Mouse (Mus musculus) intestine, embryonic 15.5 days (tissue): ENCODE measurements around the gene Mrpl43. TPM values are rescaled to one million over a fixed set of nuclear protein-coding genes. Genes with fewer than 3 reads are reported as not detected.

Experiments used
- ATAC-seq: fragments of 200-750 bp; cut with Nextera tagmentation; 2 replicates; pipeline ENCODE4 v1.8.0; 2017; ENCODE audit warnings: moderate TSS enrichment, moderate library complexity
- H3K27ac ChIP-seq: fragments of 300-500 bp; sonication (generic); 2 replicates; pipeline ENCODE4 v1.5.1; 2015; ENCODE audit warnings: mild to moderate bottlenecking, inconsistent platforms
- H3K27me3 ChIP-seq: fragments of 300-500 bp; sonication (generic); replicated peaks from 2 replicates; pipeline ENCODE4 v1.6.1; 2015; ENCODE audit warnings: inconsistent platforms
- H3K36me3 ChIP-seq: fragments of 300-500 bp; sonication (generic); 2 replicates; pipeline ENCODE4 v1.6.1; 2015; ENCODE audit warnings: inconsistent platforms
- H3K4me1 ChIP-seq: fragments of 300-500 bp; sonication (generic); replicated peaks from 2 replicates; pipeline ENCODE4 v1.6.1; 2015; ENCODE audit warnings: inconsistent platforms
- H3K4me2 ChIP-seq: fragments of 300-500 bp; sonication (generic); replicated peaks from 2 replicates; pipeline ENCODE4 v1.6.1; 2015; ENCODE audit warnings: mild to moderate bottlenecking, inconsistent platforms
- H3K4me3 ChIP-seq: fragments of 300-500 bp; sonication (generic); replicated peaks from 2 replicates; pipeline ENCODE4 v1.5.1; 2015; ENCODE audit warnings: inconsistent platforms
- H3K9ac ChIP-seq: fragments of 300-500 bp; sonication (generic); 2 replicates; pipeline ENCODE4 v1.6.1; 2015; ENCODE audit warnings: inconsistent platforms
- H3K9me3 ChIP-seq: fragments of 300-500 bp; sonication (generic); 2 replicates; pipeline ENCODE4 v1.6.1; 2016; ENCODE audit warnings: inconsistent platforms
- WGBS: fragments of 180-500 bp; shearing (Covaris S2); methylation state at CpG from one replicate; pipeline ENCODE4 v1.1.7; 2015; 5-methylcytosine and 5-hydroxymethylcytosine counted together
- polyA plus RNA-seq: library from polyadenylated mRNA; unstranded; fragments of >200 nt; fragmentation: Nextera tagmentation; extraction: Ambion mirVana; gene quantifications from 2 replicates; pipeline ENCODE4 v1.2.1, GENCODE M21; 2015

Gene Mrpl43
- polyA plus RNA-seq, 1 experiment from 2014 or later, result 73.8 TPM

GRCm38 (mm10) chr19:45014981-45015402, 8.8 kb upstream of the Mrpl43 start:
- ATAC-seq, result peak; percentile 36
- no peaks in the 10 kb centered on the region for H3K9me3 ChIP-seq
- H3K36me3 ChIP-seq, result peaks cover 16% of the 10 kb centered on the region
- peak overlapping the region; percentile 83 for H3K4me2 ChIP-seq
- H3K4me1 ChIP-seq, result peaks cover 27% of the 10 kb centered on the region
- H3K27me3 ChIP-seq, result no peaks in the 10 kb centered on the region
- peak overlapping the region; percentile 76 for H3K9ac ChIP-seq
- H3K4me3 ChIP-seq, result peak overlapping the region; percentile 63
- 0% methylated on average over 24 of the region's 25 CpGs for WGBS
- H3K27ac ChIP-seq, result peak overlapping the region; percentile 99

DNA sequence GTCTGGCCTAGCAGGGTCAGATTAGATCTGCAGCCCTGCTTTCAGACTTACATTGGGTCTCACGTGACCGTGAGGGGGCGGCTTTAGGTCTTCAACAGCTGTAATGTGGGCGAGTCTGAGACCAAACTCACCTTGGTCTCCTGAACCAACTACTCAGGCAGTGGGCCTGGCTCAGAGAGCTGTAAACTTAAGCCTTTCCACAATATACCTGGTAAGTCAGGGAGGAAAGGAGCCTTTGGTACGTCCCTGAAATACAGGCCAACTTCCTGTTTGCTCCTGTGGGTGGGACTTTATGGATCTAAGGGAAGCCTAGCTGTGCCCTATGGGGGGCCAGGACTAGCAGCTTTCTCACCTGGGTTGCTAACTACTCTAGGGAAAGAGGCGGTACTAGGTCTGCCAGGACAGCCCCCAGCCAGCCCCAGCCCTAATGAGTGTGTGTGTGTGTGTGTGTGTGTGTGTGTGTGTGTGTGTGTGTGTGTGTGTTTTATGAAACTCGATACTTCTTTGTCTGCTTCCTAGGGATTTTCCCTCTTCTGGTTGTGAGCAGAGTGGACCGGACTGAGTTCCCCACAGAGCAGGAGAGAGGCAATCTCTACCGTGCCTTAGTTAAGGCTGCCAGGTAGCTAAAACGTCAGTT, 8.2 kb upstream of the Mrpl43 start, which contains the start of gene Lzts2:
TSS of gene Lzts2 (plus strand) at position 80 of the 637 bp plus-strand sequence.
- peak within 1 kb of the TSS; percentile 63 for H3K4me3 ChIP-seq
- no peaks in the 10 kb centered on the region for H3K27me3 ChIP-seq
- H3K4me1 ChIP-seq, result peaks cover 22% of the 10 kb centered on the region
- ATAC-seq, result peak; percentile 63
- peak within 1 kb of the TSS; percentile 83 for H3K4me2 ChIP-seq
- peaks cover 19% of the 10 kb centered on the region for H3K36me3 ChIP-seq
- peak within 1 kb of the TSS; percentile 99 for H3K27ac ChIP-seq
- no peaks in the 10 kb centered on the region for H3K9me3 ChIP-seq
- WGBS, result 10% methylated on average over 10 of the region's 10 CpGs
- peak within 1 kb of the TSS; percentile 76 for H3K9ac ChIP-seq

DNA sequence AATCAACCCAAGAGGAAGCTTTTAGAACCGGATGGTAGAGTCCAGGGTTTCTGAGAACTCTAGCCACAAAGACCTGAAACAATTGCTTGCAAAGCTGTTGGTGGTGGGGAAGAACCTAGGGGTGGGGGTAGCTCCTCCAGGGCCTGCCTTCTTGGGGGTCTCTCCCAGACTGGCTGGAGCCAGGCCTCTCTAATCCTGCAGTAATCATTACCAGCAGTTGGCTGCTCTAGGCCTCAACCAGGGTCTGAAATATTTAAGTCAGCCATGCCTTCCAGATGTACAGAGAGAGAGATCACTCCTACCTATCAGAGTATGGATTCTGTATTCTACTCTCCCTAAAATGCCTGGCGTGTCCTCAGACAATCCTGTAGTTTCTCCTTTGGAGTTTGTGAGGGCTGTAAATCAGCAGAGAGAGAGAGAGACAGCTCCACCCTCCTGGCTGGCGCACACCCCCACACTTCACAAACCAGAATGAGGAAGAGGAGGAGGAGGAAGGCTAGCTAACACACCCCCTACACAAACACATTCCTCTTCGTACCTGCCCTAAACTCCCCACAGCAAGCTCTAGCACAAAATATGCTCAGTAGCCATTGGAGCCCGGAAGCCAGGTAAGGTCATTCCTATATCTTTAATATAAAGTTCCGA, 7.5 kb upstream of the Mrpl43 start:
- Histone ChIP-seq H3K27ac (peak overlapping the region; percentile 99), H3K9me3 (no peaks in the 10 kb centered on the region), H3K27me3 (no peaks in the 10 kb centered on the region), H3K9ac (no peak overlapping the region; the same call in 1 of the 2 replicates), H3K36me3 (peaks cover 19% of the 10 kb centered on the region), H3K4me1 (peaks cover 15% of the 10 kb centered on the region), H3K4me3 (peak overlapping the region; percentile 5; the same call in 1 of the 2 replicates), H3K4me2 (peak overlapping the region; percentile 83)
- 46% methylated on average over 6 of the region's 6 CpGs for WGBS
- ATAC-seq, result no peak

DNA sequence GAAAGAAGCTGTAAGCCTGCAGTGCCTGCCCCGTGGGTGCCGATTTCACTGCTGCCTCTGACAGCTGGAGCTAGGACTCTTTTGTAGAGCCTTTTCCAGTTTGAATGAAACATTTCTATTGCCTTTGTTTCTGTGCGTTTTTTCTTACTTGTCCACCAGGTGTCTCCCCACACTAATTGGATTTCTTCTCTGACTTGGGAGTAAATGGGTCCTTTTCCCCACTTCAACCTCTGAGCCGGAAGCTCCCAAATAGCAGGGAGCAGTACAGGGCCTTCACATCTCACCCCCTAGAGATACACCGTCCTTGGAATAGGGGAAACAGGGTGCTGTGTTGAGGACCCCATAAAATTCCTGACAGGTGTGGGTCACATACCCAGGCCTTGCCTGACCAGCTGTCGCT, 6.4 kb upstream of the Mrpl43 start:
- H3K9me3 ChIP-seq, result no peaks in the 10 kb centered on the region
- peak overlapping the region; percentile 99; the same call in 1 of the 2 replicates for H3K27ac ChIP-seq
- H3K9ac ChIP-seq, result 0 out of 2 replicates have a peak overlapping the region, but pooled peaks have one; percentile 15
- H3K4me3 ChIP-seq, result no peak overlapping the region
- no peaks in the 10 kb centered on the region for H3K27me3 ChIP-seq
- no peak for ATAC-seq
- H3K36me3 ChIP-seq, result peaks cover 19% of the 10 kb centered on the region
- H3K4me1 ChIP-seq, result peaks cover 19% of the 10 kb centered on the region
- 31% methylated on average over 6 of the region's 6 CpGs for WGBS
- no peak overlapping the region for H3K4me2 ChIP-seq

DNA sequence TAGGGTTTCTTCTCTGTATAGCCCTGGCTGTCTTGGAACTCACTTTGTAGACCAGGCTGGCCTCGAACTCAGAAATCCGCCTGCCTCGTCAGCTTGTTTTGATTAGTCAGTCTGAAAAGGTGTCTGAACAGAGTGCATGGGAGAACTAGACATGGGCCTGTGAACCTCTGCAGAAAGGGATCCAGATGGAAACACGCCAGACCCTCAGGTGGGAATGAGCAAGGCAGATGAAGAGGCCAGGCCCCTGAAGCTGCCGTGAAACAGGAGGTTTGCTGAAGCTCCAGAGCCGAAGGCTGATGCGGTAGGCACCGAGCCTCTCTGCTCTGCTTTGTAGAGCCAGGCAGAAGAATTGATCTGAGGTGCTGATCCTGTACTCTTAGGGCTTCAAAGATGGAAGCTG, 6.0 kb upstream of the Mrpl43 start:
- H3K4me3 ChIP-seq, result no peak overlapping the region
- no peak for ATAC-seq
- H3K36me3 ChIP-seq, result peaks cover 19% of the 10 kb centered on the region
- no peaks in the 10 kb centered on the region for H3K9me3 ChIP-seq
- peaks cover 23% of the 10 kb centered on the region for H3K4me1 ChIP-seq
- peak overlapping the region; percentile 34; the same call in 1 of the 2 replicates for H3K27ac ChIP-seq
- H3K9ac ChIP-seq, result 0 out of 2 replicates have a peak overlapping the region, but pooled peaks have one; percentile 15
- WGBS, result 86% methylated on average over 8 of the region's 8 CpGs
- H3K4me2 ChIP-seq, result no peak overlapping the region
- no peaks in the 10 kb centered on the region for H3K27me3 ChIP-seq

DNA sequence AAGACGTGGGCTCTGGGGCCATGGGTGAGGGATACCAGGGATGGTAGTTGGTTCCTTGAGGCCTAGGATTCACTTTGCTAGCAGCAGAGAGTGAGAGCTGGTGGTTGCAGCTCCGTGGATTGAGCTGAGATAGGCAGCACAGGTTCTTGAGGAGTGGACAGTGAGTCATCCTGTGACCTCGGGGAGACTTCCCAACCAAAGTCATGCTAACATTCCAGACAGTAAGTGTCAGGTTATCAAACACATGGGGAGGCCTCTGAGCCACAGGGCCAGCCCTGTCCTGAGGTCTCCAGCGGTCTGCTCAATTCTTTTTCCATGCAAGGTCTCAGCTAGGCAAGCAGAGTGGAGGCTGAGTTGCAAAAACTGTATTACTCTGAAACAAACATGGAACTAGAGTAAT, 4.4 kb upstream of the Mrpl43 start:
- Histone ChIP-seq H3K27ac (no peak overlapping the region), H3K4me2 (no peak overlapping the region), H3K9ac (no peak overlapping the region), H3K4me3 (no peak overlapping the region), H3K4me1 (peaks cover 27% of the 10 kb centered on the region), H3K27me3 (no peaks in the 10 kb centered on the region), H3K36me3 (peaks cover 19% of the 10 kb centered on the region), H3K9me3 (no peaks in the 10 kb centered on the region)
- ATAC-seq, result no peak
- WGBS, result 90% methylated on average over 4 of the region's 4 CpGs

- Histone ChIP-seq H3K9me3 (no peaks in the 10 kb centered on the region), H3K27me3 (no peaks in the 10 kb centered on the region), H3K27ac (no peak overlapping the region), H3K9ac (peak overlapping the region; percentile 83), H3K36me3 (peaks cover 22% of the 10 kb centered on the region), H3K4me2 (peak overlapping the region; percentile 85), H3K4me3 (peak overlapping the region; percentile 95), H3K4me1 (peaks cover 19% of the 10 kb centered on the region)
- ATAC-seq, result no peak
- WGBS, result 86% methylated on average over 20 of the region's 20 CpGs
These were observed 1.4 kb upstream of the Mrpl43 start for GRCm38 (mm10) chr19:45007425-45008191.

GRCm38 (mm10) chr19:45007021-45007420, 779 bp upstream of the Mrpl43 start:
- Histone ChIP-seq H3K9ac (peak overlapping the region; percentile 83), H3K9me3 (no peaks in the 10 kb centered on the region), H3K4me2 (peak overlapping the region; percentile 85), H3K4me3 (peak overlapping the region; percentile 95), H3K27ac (peak overlapping the region; percentile 71), H3K4me1 (peaks cover 19% of the 10 kb centered on the region), H3K36me3 (peaks cover 19% of the 10 kb centered on the region), H3K27me3 (no peaks in the 10 kb centered on the region)
- WGBS, result 26% methylated on average over 17 of the region's 17 CpGs
- ATAC-seq, result no peak

DNA sequence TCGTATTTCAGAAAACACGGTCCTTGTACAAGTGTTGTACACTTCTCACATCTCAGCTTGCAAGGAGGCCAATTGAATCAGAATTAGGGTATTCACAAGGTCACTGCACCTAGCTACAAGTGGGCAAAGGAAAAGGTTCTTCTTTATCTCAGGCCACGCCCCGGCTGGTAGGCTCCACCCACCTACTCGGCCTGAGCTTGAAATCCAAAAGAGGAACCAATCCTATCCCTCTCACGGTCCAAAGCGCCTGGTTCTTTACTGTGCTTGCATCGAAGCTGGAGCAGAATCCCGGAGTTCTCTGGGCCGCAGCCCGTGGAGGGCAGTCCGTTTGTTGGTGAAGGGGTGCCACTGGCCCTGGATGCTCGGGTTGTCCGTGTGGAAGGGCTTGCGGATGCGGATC, 798 bp downstream of the Mrpl43 start, which contains the start of gene Twnk:
TSS of gene Twnk (plus strand) at position 220 of the 400 bp plus-strand sequence.
- ATAC-seq, result peak; percentile 42
- peak within 1 kb of the TSS; percentile 85 for H3K4me2 ChIP-seq
- H3K4me1 ChIP-seq, result peaks cover 19% of the 10 kb centered on the region
- peak within 1 kb of the TSS; percentile 71 for H3K27ac ChIP-seq
- H3K9ac ChIP-seq, result peak within 1 kb of the TSS; percentile 83
- WGBS, result 9% methylated on average over 16 of the region's 16 CpGs
- H3K27me3 ChIP-seq, result no peaks in the 10 kb centered on the region
- H3K9me3 ChIP-seq, result no peaks in the 10 kb centered on the region
- H3K4me3 ChIP-seq, result peak within 1 kb of the TSS; percentile 95
- H3K36me3 ChIP-seq, result peaks cover 13% of the 10 kb centered on the region

GRCm38 (mm10) chr19:45003740-45004516, 2.3 kb downstream of the Mrpl43 start:
- 88% methylated on average over 7 of the region's 7 CpGs for WGBS
- Histone ChIP-seq H3K9ac (no peak overlapping the region), H3K36me3 (peaks cover 6% of the 10 kb centered on the region; the same call in 1 of the 2 replicates), H3K4me2 (no peak overlapping the region), H3K9me3 (no peaks in the 10 kb centered on the region), H3K4me1 (peaks cover 19% of the 10 kb centered on the region), H3K27ac (no peak overlapping the region), H3K4me3 (no peak overlapping the region), H3K27me3 (no peaks in the 10 kb centered on the region)
- no peak for ATAC-seq

- Histone ChIP-seq H3K27me3 (no peaks in the 10 kb centered on the region), H3K4me2 (no peak overlapping the region), H3K4me3 (no peak overlapping the region), H3K9ac (no peak overlapping the region), H3K4me1 (peaks cover 12% of the 10 kb centered on the region), H3K36me3 (peaks cover 9% of the 10 kb centered on the region; the same call in 1 of the 2 replicates), H3K27ac (no peak overlapping the region), H3K9me3 (no peaks in the 10 kb centered on the region)
- WGBS, result 58% methylated on average over 3 of the region's 3 CpGs
- ATAC-seq, result no peak
These were observed 3.9 kb downstream of the Mrpl43 start for GRCm38 (mm10) chr19:45002301-45002700.
